Mouse (Mus musculus): ENCODE results near the gene Gm10273. TPM values are rescaled to one million over a fixed set of nuclear protein-coding genes. Genes with fewer than 3 reads are reported as not detected.

The Gm10273 gene
- polyA plus RNA-seq, 1 experiment from 2014 or later = 2.4 TPM

DNA sequence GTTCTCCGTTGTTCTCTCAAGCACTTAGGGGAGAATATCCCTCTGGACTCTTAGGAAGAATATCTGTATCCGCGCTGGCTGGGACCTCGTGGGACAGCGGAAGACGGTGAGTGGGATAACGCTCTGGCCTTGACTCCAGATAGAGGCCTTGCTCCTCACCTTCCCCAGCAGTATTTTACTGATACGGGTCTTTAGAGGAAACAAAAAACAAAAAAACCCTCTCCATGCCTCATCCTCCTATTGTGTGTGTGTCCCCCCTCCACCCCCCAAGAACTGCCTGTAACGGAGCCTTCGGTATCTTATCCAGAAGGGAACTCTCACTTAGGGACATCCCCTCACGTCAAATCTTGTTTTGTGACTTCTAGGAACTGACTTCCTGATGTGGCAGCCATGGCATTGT, 46.3 kb downstream of the Gm10273 start, which contains the start of gene Oit3:
Oit3 (minus strand) TSS at position 44 of the 400 bp plus-strand sequence.
- no peak for DNase-seq (ENCODE audit: low spot score)
- Histone ChIP-seq H3K27me3 (ENCODE audit: insufficient read depth, poor library complexity, severe bottlenecking) (no peaks in the 10 kb centered on the region), H3K9me3 (no peaks in the 10 kb centered on the region), H3K27ac (no peak within 1 kb of the TSS), H3K36me3 (no peaks in the 10 kb centered on the region), H3K4me1 (replicated peaks) (peaks cover 26% of the 10 kb centered on the region), H3K4me3 (no peak within 1 kb of the TSS)
- WGBS = 86% methylated on average over 11 of the region's 11 CpGs

DNA sequence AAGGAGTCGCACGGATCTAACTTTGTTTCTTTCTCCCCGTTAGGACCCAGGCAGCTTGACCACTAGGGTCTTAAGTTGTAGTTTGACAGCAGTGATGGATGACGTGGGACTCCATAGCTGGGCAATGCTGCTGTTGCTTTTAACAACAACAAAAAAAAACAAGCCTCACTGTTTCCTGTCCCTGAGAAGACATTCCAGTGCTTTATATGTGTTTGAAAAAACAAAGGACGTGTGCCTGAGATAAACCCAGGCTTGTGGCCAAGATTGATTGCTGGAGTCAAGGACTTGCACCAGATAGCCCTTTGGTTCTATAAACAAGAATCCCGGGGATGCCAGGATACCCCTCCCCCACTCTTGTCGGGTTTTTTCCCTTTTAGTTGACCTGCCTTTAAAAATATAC, 47.8 kb downstream of the Gm10273 start:
- Histone ChIP-seq H3K27me3 (ENCODE audit: insufficient read depth, poor library complexity, severe bottlenecking) (no peaks in the 10 kb centered on the region), H3K4me3 (no peak overlapping the region), H3K27ac (no peak overlapping the region), H3K4me1 (replicated peaks) (peaks cover 26% of the 10 kb centered on the region), H3K36me3 (no peaks in the 10 kb centered on the region), H3K9me3 (no peaks in the 10 kb centered on the region)
- no peak for DNase-seq (ENCODE audit: low spot score)
- 42% methylated on average over 7 of the region's 7 CpGs for WGBS

DNA sequence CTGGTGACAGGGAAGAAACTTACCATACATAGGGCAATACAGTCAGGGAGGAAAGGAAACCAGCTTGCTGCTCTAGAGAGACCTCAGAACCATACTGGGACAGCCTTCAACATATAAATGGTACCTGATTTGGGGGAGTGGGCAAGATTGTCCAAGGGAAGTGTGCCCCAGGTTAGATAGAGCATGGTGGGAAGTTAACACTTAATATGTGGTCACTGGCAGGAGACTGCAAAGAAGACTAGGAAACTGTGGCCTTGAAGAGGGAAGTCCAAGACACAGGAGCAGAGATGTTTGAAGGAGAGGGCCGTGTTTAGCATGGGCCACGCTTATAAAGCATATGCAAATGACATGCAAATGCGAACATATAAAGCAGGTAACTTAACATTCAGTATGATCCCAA, 48.7 kb downstream of the Gm10273 start:
- no peaks in the 10 kb centered on the region for H3K36me3 ChIP-seq
- H3K9me3 ChIP-seq = no peaks in the 10 kb centered on the region
- no peak overlapping the region for H3K27ac ChIP-seq
- H3K27me3 ChIP-seq (ENCODE audit: insufficient read depth, poor library complexity, severe bottlenecking) = no peaks in the 10 kb centered on the region
- 76% methylated on average over 3 of the region's 3 CpGs for WGBS
- DNase-seq (ENCODE audit: low spot score) = no peak
- H3K4me1 ChIP-seq (replicated peaks) = peaks cover 26% of the 10 kb centered on the region
- H3K4me3 ChIP-seq = no peak overlapping the region

DNA sequence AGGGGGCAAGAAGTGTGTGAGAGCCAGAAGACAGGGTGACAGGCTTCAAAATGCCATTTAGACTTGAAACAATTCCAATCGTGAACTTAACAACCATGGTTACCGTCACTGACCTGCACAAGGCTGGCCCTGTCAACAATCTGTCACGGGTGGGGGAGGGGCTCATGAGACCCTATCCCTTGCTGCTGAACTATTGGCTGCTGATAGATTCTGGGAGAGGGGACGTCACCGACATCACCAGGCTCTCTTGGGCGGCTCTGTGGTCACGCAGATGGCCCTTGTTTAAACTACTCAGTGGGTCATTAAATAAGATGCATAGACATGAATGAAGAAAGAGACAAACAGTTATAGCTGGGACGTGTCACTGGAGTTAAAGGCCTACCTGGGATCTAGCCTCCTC, 49.2 kb downstream of the Gm10273 start:
- Histone ChIP-seq H3K9me3 (no peaks in the 10 kb centered on the region), H3K27ac (no peak overlapping the region), H3K27me3 (ENCODE audit: insufficient read depth, poor library complexity, severe bottlenecking) (no peaks in the 10 kb centered on the region), H3K36me3 (no peaks in the 10 kb centered on the region), H3K4me3 (no peak overlapping the region), H3K4me1 (replicated peaks) (peaks cover 26% of the 10 kb centered on the region)
- peak; percentile 38 for DNase-seq (ENCODE audit: low spot score)
- WGBS = 41% methylated on average over 8 of the region's 8 CpGs

Other genes with a start within 250 kb of the Gm10273 start
- gene Sept10, start 173.8 kb upstream of the Gm10273 start, polyA plus RNA-seq (2016; fragmentation: Nextera tagmentation; extraction: Ambion mirVana) = 22.2 and 28.4 TPM in 2 replicates
- 11.2 and 12.3 TPM in 2 replicates for gene Sowahc, start 173.7 kb upstream of the Gm10273 start, polyA plus RNA-seq (2016; fragmentation: Nextera tagmentation; extraction: Ambion mirVana)
- 37.2 and 53.0 TPM in 2 replicates for gene P4ha1, start 72.3 kb upstream of the Gm10273 start, polyA plus RNA-seq (2016; fragmentation: Nextera tagmentation; extraction: Ambion mirVana)
- not detected in 2 replicates for gene Pla2g12b, start 8.0 kb downstream of the Gm10273 start, polyA plus RNA-seq (2016; fragmentation: Nextera tagmentation; extraction: Ambion mirVana)
- 0.76 and 1.3 TPM in 2 replicates for gene Oit3, start 46.1 kb downstream of the Gm10273 start, polyA plus RNA-seq (2016; fragmentation: Nextera tagmentation; extraction: Ambion mirVana)
- gene Gm10322, start 220.4 kb downstream of the Gm10273 start, polyA plus RNA-seq (2016; fragmentation: Nextera tagmentation; extraction: Ambion mirVana) = not detected in 2 replicates
- 18.6 and 19.2 TPM in 2 replicates for gene Mcu, start 221.1 kb downstream of the Gm10273 start, polyA plus RNA-seq (2016; fragmentation: Nextera tagmentation; extraction: Ambion mirVana)